Mouse (Mus musculus) heart, adult 11 months (tissue): ENCODE measurements around the gene Reps1.

Source experiments
- DNase-seq: peaks from one replicate; pipeline ENCODE4 v3.0.0; 2022

Gene Reps1

DNA sequence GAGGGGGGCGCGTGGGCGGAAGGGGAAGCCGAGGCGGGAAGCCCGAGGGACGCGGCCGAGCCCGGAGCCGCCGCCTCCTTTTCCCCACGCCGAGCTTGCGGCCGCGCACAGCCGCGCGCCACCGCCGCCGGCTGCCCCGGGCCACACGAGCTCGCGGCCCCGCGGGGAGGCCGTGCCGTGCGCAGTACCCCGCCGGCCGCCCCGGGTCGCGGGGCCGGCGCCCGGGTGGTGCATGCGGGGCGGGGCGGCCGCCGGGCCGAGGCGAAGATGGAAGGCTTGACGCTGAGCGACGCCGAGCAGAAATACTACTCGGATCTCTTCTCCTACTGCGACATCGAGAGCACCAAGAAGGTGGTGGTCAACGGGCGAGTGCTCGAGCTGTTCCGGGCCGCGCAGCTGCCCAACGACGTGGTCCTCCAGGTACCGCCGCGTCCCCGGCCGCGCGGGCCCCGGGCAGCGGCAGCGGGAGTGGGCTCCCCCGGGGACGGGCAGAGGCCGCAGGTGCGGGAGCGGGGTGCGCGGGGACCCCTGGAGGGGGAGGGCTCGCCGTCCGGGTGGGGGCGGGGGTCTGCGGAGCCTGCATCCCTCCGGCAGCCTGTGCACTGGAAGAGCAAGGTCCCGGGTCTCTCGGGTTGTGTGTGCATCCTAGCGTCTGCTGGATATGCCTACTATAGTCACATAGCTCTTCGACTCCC lies at the start of gene Reps1:
Gene Reps1 (plus strand): TSS at position 166 of the 695 bp plus-strand sequence.
- no peak for DNase-seq

DNA sequence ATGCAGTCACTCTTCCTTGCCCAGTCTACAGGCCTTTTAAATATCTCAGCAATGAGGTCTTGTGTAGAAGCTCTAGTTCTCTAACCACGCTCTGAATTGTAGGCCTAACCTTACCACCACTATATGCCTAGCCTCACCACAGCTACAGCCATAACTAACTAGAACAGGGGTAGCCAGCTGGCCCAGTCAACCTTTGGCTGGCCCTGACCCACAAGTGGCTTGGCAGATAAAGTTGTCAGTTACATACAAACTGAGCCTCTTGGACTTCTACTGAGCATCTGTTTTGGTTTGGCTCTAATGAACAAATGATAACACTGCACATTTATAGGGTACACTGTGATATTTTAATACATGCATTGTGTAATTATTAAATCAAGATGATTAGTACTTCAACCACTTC lies 48.9 kb upstream of the Reps1 start:
- peak; percentile 96 for DNase-seq

DNA sequence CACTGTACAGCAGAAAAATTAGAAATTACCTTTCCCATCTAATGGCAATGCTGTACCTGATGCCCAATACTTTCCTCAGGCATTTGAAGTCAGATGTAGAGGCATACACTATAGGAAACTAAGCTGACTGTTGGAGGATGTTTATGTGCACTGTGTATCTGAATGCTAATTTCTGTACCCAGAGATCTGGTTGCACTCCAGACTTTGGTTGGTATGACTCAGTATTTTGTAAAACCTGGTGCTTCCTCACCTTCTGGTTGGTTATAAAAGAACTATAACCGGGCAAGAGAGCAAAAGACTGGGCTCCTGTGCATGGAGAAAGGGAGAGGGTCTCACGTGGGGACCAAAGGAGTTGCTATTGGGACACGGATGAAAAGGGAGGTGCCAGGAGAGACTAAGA lies 48.4 kb upstream of the Reps1 start:
- DNase-seq, result no peak

DNA sequence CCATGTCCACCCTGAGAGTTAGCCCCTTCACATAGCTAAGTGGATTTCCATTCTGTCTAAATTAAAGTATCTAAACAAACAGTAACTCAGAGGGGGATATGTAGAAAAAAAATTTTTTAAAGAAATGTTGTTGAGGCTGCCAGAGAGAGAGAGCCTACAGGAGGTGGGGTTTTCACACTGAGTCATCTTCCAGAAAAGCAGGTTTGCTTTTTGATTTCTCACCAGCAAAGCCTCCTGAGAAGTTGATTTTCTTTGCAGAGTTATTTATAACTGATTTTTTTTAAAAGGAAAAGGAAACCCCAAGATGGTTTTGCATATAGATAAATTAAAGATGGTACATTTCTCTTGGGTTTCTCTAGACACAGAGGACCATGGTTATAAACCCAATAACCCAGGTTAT lies 47.5 kb upstream of the Reps1 start:
- DNase-seq, result no peak

DNA sequence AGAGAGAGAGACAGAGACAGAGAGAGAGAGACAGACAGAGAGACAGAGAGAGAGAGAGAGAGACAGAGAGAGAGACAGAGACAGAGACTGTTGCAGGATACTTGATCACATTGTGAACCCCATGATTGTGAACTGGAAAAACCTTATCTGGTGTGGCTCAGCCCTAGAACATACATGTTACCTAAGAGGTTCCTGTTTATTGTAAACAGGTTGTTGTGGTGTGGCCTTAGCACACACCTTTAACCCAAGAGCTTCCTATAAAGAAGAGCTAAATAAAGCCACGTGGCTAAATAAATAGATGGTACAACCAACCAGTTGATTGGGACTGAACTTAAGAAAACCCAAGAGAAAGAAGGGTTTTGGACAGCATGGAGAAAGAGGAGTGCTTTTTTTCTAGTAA lies 45.9 kb upstream of the Reps1 start:
- no peak for DNase-seq

DNA sequence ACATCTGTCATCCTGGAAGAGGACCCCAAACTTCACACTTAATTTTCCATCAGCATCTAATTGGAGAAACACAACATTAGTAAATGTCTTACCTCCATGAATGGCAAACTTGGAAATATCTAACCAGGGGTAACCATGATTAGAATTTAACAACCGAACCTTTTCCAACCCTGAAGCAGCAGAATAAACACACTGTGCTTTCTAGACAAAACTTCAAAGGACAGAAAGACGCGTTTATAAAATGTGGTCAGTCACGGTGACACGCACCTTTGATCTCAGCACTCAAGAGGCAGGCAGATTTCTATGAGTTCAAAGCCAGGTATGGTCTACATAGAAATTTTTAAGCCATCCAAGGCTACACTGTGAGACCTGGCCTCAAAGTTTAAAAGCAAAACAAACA lies 43.9 kb upstream of the Reps1 start:
- DNase-seq, result peak; percentile 55

DNA sequence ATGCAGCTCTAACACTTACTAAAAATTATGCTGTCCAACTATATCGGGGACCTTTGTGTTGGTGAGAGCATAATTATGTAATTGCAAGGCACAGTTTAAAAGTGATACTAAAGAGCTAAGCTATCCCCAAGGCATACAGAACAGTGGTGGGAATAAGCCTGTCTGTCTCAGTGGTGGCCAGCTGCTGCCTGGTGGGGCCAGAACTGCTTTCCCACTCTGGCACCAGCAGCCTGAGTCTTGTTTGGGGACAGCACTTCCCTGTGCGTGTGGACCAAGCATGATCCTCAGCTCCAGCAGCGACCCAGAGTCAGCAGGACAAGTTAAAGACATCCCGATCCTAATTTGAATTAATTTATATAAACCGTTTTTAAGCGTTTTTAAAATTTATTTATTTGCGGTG lies 35.2 kb upstream of the Reps1 start:
- DNase-seq, result peak; percentile 82

DNA sequence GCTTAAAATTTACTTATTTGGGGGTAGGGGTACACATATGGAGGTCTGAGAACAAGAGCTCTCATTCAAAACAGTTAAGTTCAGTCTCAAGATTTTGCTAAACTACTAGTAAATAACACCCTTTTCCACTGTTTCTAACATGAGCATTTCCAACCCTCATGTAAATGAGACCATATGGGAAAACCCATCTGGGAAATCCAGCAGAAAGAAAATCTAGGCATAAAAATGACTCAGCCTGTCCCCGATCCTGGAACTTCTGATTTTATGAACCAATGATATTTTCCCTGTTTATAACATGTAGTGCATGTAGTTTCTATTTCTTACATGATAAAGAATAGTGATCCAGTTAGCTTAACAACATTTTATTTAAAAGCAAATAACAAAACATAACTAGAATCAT lies 34.8 kb upstream of the Reps1 start:
- no peak for DNase-seq

DNA sequence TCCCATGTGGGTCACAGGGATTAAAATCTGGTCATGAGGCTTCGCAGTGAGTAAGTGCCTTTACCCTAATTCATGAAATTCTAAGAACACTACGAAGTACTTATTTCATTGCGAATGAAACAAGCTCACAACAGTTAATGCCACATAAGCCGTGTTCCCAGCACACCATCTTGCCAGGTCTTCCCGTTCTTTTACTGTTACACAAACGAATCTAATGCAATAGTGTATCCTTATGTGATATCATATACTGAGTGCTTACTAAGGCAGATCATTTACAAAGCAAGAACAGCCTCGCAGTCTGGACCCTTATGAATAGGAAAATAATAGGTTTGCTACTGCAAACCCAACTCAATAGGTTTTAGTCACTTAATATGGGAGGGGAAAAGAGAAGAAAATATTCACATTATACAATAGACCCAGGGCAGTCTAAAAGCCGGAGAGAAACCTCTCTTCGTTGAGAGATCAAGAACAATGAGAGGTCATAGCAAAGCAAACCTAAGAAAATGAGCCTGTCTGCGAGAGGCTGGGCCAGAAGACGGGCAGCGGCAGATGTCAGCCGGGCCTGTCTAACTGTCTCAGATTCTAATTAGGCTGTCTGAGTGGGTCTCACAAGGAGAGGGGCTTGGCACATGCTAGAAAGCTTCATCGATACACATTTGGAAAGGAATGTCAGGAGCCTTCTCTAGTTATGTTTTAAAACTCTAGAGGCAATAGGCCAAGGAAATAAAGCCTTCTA lies 33.9 kb upstream of the Reps1 start:
- DNase-seq, result peak; percentile 66

DNA sequence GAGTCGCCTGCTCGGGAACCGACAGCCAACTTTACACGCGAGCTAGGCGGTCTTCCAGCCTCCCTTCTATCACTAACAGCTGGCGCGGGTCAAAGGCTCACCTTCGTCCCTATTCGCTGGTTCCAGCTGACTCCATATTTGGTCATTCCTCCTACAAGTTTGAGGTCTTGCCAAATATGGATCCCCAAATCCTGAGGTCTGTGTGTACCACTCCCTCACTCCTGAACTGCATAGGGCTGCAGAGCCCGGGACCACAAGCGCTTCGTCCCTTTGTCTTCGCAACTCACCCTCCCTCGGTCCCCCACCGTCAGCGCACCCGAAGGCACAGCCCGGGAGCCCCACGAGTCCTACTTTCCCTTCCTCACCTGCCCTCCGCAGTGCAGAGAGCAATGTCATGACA lies 33.3 kb upstream of the Reps1 start:
- peak; percentile 98 for DNase-seq

DNA sequence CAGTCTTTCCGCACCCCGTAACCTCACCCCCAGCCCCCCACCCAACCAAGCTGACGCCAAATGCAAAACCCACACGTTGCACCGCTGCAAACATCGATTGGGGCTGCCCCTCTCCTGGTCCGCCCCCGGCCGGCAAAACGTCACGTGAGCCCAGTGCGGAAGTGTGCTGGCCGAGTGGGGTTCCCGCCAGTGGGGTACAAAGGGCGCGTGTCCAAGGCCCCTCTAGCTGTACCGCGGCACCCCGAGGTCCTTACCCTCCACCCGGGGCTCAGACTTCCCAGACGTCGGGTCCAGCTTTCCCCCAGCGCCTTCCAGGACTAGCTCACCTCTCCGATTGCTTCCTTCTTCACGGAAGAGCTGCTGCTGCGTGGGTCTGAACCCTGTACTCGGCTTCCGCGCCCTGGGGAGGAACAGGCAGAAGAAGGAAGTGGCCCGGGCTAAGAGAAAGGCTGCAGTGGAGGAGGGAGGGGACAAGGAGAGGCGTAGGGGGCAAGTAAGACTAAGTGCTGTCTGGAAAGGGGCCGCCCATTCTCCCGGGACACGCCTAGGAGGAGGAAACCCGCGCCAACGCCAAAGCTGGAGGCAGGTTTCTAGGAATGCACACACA lies 32.8 kb upstream of the Reps1 start, which contains the start of gene Abracl:
Gene Abracl (minus strand): TSS at position 548 of the 607 bp plus-strand sequence.
- DNase-seq, result peak; percentile 99

DNA sequence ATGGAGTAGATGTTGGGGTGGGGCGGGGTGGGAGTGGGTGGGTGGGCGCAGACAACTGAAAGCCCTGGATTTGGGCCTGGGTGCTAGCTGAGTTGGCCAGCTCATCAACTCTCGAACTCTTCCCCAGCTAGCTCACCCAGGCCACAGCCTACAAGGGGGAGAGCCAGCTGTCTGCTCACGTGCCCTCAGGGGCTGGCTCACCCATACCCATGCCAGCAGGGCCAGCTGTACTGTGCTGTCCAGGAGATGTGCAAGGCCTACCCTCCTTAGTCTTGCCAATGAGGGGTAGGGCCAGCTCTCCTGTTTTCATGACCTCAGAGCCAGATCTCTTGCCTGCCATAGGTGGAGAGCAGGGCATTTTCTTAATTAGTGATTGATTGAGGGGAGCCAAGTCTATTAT lies 21.3 kb upstream of the Reps1 start:
- DNase-seq, result peak; percentile 66

DNA sequence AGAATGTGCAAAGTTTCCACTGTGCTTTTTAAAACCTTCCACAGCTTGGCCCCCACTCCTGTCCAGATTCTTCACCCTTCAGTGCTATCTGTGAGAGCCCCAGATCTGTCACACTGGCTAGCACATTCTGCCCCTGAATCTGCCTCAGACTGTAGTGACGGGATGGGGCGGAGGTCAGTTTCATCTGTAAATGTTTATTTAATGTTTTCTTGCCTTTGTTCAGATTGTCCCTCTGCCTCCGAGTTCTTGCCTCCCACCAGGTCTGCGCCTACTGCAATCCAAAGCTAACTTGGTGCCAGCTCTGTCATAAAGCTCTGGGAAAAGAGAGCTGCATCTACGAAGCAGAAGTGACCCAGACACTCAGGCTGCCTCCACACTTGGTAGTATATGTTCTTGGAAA lies 18.8 kb upstream of the Reps1 start:
- DNase-seq, result peak; percentile 63

DNA sequence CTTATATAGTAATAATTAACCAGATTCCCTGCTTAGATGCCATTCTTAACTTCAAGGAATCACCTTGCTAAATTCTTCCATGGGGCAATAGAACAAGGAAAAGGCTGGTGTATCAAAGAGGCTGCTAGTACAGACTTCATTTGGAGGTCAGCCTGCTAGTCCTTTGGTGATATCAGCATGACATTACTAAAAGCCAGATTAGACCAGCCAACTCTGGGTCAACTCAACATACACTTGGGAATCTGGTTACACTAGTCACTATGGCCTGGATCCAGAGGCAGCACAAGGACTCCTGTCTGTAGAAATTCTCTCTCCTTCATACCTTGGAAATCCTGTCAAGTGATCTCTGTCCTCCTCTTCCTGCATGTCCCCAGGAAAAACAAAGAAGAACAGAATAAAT lies 9.3 kb upstream of the Reps1 start:
- peak; percentile 73 for DNase-seq

DNA sequence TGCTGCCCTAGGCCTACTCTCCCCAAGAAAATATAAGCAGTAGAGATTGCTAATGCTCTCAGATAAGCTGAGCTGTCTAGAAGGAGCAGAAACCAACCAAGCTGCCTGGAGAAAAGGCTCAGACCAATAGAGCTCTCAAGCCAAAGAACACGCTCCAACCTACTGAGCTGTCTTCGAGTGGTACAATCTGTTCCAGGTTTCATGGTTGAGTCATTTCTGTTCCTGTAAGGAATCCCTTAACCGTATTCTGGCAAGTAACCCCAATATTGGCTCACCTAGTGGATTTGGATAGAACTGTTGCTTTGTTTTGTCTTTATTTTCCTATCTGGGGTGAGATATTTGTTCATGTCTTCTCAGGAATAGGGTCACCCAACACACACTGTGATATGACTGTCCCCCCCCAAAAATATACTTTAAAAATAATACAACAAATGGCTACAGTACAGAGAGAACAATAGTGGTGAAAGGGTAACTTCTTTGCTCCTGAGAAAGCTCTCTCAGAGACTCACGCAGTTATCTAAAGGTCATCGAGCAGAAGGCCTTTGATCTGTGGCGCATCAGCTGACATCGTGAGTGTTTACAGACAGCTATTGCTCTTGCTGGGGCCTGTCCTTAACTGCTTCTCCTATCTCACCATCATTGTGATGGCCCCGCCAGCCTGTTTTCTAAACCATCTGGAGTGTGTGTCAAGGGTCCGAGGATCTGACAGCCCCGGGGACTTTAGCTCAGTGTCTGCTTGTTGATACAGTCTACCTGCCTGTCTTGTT lies 8.1 kb upstream of the Reps1 start:
- DNase-seq, result peak; percentile 61

DNA sequence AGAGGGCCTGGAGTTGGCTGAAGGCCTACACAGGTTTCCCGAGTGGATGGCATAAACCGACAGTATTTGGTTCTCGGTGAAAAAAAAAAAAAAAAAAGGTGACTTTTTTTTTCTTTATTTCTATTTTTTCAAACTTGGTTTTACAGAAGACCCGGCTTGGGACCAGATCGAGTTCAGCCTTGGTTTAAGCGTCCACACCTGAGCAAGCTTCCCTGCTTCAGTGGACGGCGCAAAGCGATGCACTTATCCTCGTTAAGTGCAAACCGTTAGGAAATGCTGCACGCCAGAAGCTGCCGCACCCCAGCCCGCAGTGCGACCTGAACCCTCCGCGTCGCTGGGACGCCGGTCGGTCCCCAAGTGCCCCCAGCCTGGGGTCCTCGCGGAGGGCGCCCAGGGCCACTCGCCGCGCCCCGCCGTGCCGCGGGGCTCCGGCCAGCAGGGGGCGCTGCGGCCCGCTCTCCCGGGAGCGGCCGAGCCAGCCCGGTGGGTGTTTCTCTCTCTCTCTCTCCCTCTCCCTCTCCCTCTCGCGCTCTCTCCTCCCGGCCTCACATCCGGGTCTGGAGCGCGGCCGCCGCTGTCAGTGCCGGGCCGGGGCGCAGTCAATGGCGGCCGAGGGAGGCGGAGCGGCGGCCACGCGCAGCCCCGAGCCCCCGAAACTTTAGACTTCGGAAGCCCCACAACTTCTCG lies 509 bp upstream of the Reps1 start:
- DNase-seq, result peak; percentile 99

DNA sequence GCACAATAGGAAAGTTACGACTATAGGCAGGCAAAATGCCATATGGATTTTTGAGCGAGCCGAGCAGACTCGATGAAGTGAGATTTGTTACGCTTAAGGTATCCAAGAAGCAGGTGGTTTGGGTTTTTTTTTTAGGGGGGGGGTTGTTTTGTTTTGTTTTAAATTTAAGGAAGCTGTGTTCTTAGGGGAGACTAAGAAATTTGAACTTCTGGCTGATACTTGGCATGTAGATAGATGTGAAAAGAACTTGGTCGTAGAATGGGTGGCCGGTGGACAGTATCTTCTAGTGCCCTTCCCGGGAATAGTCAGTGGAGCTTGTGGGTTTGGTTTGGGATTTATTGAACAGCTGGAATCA lies 707 bp downstream of the Reps1 start:
- peak; percentile 70 for DNase-seq

DNA sequence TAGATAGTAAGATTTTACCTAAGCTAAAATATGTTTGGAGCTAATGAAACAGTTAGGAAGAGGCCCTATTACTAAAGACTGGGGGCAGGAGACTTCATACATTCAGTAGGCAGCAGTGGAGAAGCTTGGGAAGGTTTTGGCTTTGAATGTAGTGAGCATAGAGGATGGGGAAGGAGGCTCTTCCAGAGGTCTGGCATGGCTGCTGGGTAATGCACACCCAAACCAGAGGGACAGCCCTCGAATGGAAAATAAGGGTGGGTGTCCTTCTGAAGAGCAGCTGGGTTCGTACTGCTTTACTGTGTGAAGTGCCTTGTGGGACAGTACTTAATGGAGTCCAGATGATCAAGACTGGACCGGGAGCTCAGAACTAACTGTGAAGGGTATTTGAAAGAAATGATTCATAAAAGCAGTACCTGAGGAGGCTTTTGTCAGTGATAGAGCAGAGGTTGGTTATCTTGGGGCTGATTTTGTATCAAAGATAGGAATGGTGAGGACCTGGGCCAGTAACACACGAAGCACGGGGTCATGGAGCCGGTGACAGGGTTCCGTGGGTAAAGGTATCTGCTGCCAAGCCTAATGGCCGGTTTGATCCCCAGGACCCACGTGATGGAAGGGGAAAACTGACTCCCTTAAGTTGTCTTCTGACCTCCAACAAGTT lies 3.1 kb downstream of the Reps1 start:
- peak; percentile 84 for DNase-seq

DNA sequence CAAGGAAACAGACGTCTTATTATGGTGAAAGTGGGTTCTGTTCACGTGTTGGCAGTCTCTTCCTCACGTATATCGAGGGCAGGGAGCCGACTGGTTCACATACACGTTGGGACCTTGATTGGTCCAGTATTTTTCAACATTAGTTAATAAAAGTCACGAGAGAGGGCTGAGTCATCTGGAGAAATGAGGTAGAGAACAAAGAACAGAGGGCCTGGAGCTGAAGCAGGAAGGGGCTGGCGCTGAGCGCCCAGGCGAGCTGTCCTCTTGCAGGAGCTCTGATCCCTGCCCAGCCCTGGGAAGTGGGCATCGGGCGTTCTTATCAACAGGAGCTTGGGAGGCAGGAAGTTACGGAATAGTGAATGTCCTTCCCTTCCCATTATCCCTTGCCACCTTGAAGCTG lies 4.1 kb downstream of the Reps1 start:
- DNase-seq, result no peak

DNA sequence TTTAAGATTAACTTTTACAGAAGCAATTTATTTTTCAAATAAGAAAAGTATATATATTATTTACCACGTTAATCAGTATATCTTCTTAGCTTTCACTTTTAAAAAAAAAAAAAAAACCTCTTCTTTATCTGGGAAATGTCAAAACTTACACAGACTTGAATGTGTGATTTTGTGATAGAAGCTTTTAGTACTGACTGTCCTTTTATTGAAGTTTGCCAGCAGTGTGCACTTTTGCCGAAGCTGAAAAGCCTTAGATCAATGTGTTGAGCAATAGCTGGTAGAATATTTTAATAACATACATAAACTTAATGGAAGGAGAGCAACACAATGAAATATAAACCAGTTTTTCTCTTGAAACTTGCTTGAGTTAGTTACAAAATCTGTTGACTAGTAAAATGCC lies 5.1 kb downstream of the Reps1 start:
- no peak for DNase-seq

DNA sequence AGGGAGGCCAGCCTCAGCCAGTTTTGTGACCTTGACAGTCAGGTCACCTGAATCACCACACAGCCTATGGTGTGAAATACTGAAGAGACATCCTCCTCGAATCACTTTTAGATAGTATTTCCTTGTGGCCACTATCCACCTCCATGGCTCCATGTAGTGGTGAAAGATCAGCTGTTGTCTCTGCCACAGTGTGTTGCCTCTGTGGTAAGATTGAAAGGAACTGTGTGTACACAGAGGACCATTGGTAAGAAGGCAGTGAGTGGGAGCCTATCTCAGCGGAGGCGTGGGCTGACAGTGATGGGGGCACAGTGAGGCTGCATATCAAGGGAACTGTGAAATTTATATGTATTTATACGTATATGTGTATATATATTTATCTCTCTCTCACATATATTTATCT lies 5.9 kb downstream of the Reps1 start:
- no peak for DNase-seq

DNA sequence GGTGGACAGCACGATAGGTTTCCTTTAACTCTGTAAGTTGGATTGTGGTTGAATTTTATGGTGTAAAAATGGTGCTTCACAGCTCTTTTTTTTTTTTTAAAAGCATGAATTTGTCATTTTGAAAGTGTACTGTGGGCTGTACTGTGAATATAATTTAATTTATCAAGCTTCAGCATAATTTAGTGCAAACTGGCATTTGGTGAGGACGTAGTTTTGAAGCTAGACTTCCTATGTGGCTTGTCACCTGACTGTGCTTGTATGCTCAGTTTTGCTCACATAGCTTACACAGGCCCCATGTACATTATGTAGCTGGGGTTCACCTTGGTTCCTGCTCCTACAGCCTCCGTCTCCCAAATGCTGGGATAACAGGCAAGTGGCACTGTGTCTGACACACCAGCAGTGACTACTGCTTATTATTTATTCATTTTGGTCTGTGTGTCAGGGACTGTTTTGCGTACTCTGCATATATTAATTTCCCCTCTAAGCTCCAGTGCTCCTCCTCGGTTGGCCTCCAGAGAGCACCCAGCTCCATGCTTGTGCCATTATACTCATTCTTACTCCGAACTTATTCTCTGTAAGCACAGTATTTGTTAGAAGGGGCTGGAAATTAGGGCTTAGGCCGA lies 9.1 kb downstream of the Reps1 start:
- DNase-seq, result peak; percentile 62
